Mouse (Mus musculus): Measurements from ENCODE around the gene Tas2r121.
"Not testable (repeated sequence)": the region's sequence is repeated elsewhere in the genome, so short reads cannot be mapped to it uniquely, and the experiment has no call there.

Tas2r121 gene

GRCm38 (mm10) chr6:132700907-132701306 is at the start of gene Tas2r121:
Gene Tas2r121 (minus strand): TSS chr6:132701007.
- no peak for DNase-seq

- DNase-seq, result no peak
Measured at GRCm38 (mm10) chr6:132750206-132750605, 49.4 kb upstream of the Tas2r121 start.

GRCm38 (mm10) chr6:132737935-132738334 is 37.1 kb upstream of the Tas2r121 start, which contains the start of gene Tas2r115:
Gene Tas2r115 (minus strand): TSS chr6:132738035.
- no peak for DNase-seq

- no peak for DNase-seq
Measured at GRCm38 (mm10) chr6:132711828-132712227, 11.0 kb upstream of the Tas2r121 start, which contains the start of gene Tas2r122. Gene Tas2r122 (minus strand): TSS chr6:132711928.

- DNase-seq, result not testable (repeated sequence)
Measured at GRCm38 (mm10) chr6:132691596-132691995, 9.2 kb downstream of the Tas2r121 start.

GRCm38 (mm10) chr6:132656653-132657052 is 44.2 kb downstream of the Tas2r121 start, which contains the start of gene Tas2r120:
Gene Tas2r120 (plus strand): TSS chr6:132656953.
- no peak for DNase-seq

- DNase-seq, result no peak
Measured at GRCm38 (mm10) chr6:132651426-132651825, 49.4 kb downstream of the Tas2r121 start, which contains the start of gene A630073D07Rik. Gene A630073D07Rik (minus strand): TSS chr6:132651526.
